Mouse (Mus musculus): Measurements from ENCODE around the gene Elmo1.

- TF ChIP-seq FLI1 (IDR thresholded peaks at IDR 0.05; ENCODE audit: low read length) (no peak), GATA1 (IDR thresholded peaks at IDR 0.05; ENCODE audit: borderline replicate concordance, low read length) (no peak)
Observed at GRCm38 (mm10) chr13:20320232-20320631, 229.8 kb downstream of the Elmo1 start.

Measured in megakaryocyte, embryonic 14.5 days (primary cell).